Mouse (Mus musculus) ES-E14 (cell line): ENCODE measurements at regions not wholly inside any gene's neighbourhood (a gene's known extent, or its start where the extent isn't known, plus 50 kb on each side); places are given as distances from the start of the nearest gene placed in this dataset.

Experiments
- CHD2 ChIP-seq: IDR thresholded peaks from 2 replicates; pipeline ENCODE4 v1.6.1; 2014; ENCODE audit warnings: mild to moderate bottlenecking, low read depth, low read length, inconsistent platforms
- ZC3H11A ChIP-seq: IDR thresholded peaks from 2 replicates; pipeline ENCODE4 v1.6.1; 2012; ENCODE audit warnings: low read depth, mild to moderate bottlenecking, inconsistent platforms, low read length, borderline replicate concordance

DNA sequence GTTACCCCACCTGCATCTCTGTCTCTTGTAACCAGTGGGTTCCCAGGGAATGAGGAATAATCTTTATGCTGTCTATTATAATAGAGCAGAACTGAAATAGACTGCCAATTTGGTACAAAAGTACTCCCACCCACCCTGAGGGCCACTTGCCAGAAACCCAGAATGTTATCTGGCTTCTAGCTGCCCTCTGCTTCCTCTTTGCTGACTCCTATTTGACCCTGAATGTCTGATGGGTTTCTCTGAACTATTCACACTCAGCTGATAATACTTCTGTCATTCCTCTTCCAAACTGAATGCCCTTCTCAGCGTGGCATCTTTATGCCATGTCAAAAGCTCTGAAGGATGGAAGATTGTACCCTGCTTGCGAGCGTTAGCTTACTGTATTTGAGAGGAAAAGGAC, 64.2 kb upstream of the Arsj start:
- TF ChIP-seq CHD2 (no peak), ZC3H11A (no peak)
